Mouse (Mus musculus) bone marrow, adult 2 months (tissue): ENCODE measurements around the gene Zfp260. TPM values are rescaled to one million over a fixed set of nuclear protein-coding genes. Genes with fewer than 3 reads are reported as not detected.

ENCODE experiments used
- H3K27ac ChIP-seq: fragments of 200-500 bp; 2 replicates; pipeline ENCODE4 v1.5.1; 2012; ENCODE audit warnings: low read depth, mild to moderate bottlenecking, control low read depth, inconsistent platforms, low read length; ENCODE audit not compliant: control insufficient read depth, poor library complexity, insufficient read depth
- H3K4me1 ChIP-seq: fragments of 200-500 bp; 2 replicates; pipeline ENCODE4 v1.6.1; 2011; ENCODE audit warnings: low read length; ENCODE audit not compliant: control insufficient read depth, insufficient read depth
- H3K4me3 ChIP-seq: fragments of 200-500 bp; replicated peaks from 2 replicates; pipeline ENCODE3; 2011; ENCODE audit warnings: mild to moderate bottlenecking, low read depth, low read length, control low read depth; ENCODE audit not compliant: control insufficient read depth
- CTCF ChIP-seq: fragments of 200-500 bp; IDR thresholded peaks from 2 replicates; pipeline ENCODE4 v1.5.1; 2011; ENCODE audit warnings: low read length, control low read depth; ENCODE audit not compliant: control insufficient read depth, insufficient read depth
- POLR2A ChIP-seq: fragments of 200-500 bp; IDR thresholded peaks from 2 replicates; pipeline ENCODE4 v1.6.1; 2011; ENCODE audit warnings: low read depth, mild to moderate bottlenecking, control low read depth, low read length, borderline replicate concordance; ENCODE audit not compliant: control insufficient read depth
- WGBS: fragments of 180-500 bp; shearing (Covaris S2); methylation state at CpG from one replicate; pipeline ENCODE4 v1.1.7; 2018; 5-methylcytosine and 5-hydroxymethylcytosine counted together
- polyA plus RNA-seq: library from polyadenylated mRNA; stranded (reverse); fragments of >200 nt; gene quantifications from 2 replicates; pipeline ENCODE4 v1.2.4, GENCODE M21; 2011; ENCODE audit warnings: low replicate concordance; ENCODE audit not compliant: missing spikeins, insufficient read depth, insufficient read length

The Zfp260 gene
- polyA plus RNA-seq, 1 experiment, result 27.6 TPM

GRCm38 (mm10) chr7:30136826-30137225, 42.2 kb downstream of the Zfp260 start:
- 95% methylated on average over 10 of the region's 10 CpGs for WGBS

GRCm38 (mm10) chr7:30143170-30143554, 48.6 kb downstream of the Zfp260 start:
- Histone ChIP-seq H3K27ac (no peak overlapping the region), H3K4me3 (peak overlapping the region; percentile 41)
- 13% methylated on average over 8 of the region's 8 CpGs for WGBS

More at GRCm38 (mm10) chr7:30136826-30137225, 42.2 kb downstream of the Zfp260 start:
- Histone ChIP-seq H3K27ac (no peak overlapping the region), H3K4me3 (no peak overlapping the region), H3K4me1 (no peaks in the 10 kb centered on the region)
- no peak for TF ChIP-seq CTCF
- TF ChIP-seq POLR2A, result no peak

GRCm38 (mm10) chr7:30143555-30144209, 49.1 kb downstream of the Zfp260 start:
- Histone ChIP-seq H3K27ac (no peak overlapping the region), H3K4me3 (peak overlapping the region; percentile 41), H3K4me1 (no peaks in the 10 kb centered on the region)
- WGBS, result 3% methylated on average over 35 of the region's 35 CpGs
- TF ChIP-seq CTCF (no peak), POLR2A (no peak)

More at GRCm38 (mm10) chr7:30143170-30143554, 48.6 kb downstream of the Zfp260 start:
- no peaks in the 10 kb centered on the region for H3K4me1 ChIP-seq
- no peak for TF ChIP-seq POLR2A
- TF ChIP-seq CTCF, result no peak

- 88% methylated on average over 5 of the region's 5 CpGs for WGBS
- Histone ChIP-seq H3K4me3 (no peak overlapping the region), H3K4me1 (no peaks in the 10 kb centered on the region), H3K27ac (no peak overlapping the region)
- TF ChIP-seq POLR2A (no peak), CTCF (no peak)
Measured at GRCm38 (mm10) chr7:30147011-30147410, 52.4 kb downstream of the Zfp260 start.

GRCm38 (mm10) chr7:30154040-30154439, 59.5 kb downstream of the Zfp260 start:
- H3K4me1 ChIP-seq, result no peaks in the 10 kb centered on the region
- TF ChIP-seq POLR2A (no peak), CTCF (no peak)
- no peak overlapping the region for H3K4me3 ChIP-seq
- no peak overlapping the region for H3K27ac ChIP-seq
- 79% methylated on average over 1 of the region's 1 CpGs for WGBS

GRCm38 (mm10) chr7:30155507-30155906, 60.9 kb downstream of the Zfp260 start:
- TF ChIP-seq CTCF (no peak), POLR2A (no peak)
- H3K4me3 ChIP-seq, result no peak overlapping the region
- 98% methylated on average over 3 of the region's 3 CpGs for WGBS
- no peaks in the 10 kb centered on the region for H3K4me1 ChIP-seq
- no peak overlapping the region for H3K27ac ChIP-seq

Other genes with a start within 250 kb of the Zfp260 start
- 0.34 and 6.7 TPM in 2 replicates for gene Zfp940, start 241.1 kb upstream of the Zfp260 start, polyA plus RNA-seq
- 0.79 and 5.3 TPM in 2 replicates for gene Zfp420, start 234.8 kb upstream of the Zfp260 start, polyA plus RNA-seq
- gene Zfp27, start 188.2 kb upstream of the Zfp260 start, polyA plus RNA-seq, result 0.97 and 3.4 TPM in 2 replicates
- gene Zfp383, start 186.6 kb upstream of the Zfp260 start, polyA plus RNA-seq, result 1.6 and 3.9 TPM in 2 replicates
- gene Zfp74, start 140.7 kb upstream of the Zfp260 start, polyA plus RNA-seq, result 1.2 and 3.2 TPM in 2 replicates
- gene Zfp568, start 110.8 kb upstream of the Zfp260 start, polyA plus RNA-seq, result 2.6 and 11.8 TPM in 2 replicates
- gene Zfp14, start 43.4 kb upstream of the Zfp260 start, polyA plus RNA-seq, result 0.52 and 0.66 TPM in 2 replicates
- 0.97 and 5.7 TPM in 2 replicates for gene Zfp82, start 21.9 kb upstream of the Zfp260 start, polyA plus RNA-seq
- not detected in 2 replicates for gene Gm26920, start 4.4 kb upstream of the Zfp260 start, polyA plus RNA-seq
- gene Zfp566, start 4.2 kb upstream of the Zfp260 start, polyA plus RNA-seq, result 2.0 and 5.9 TPM in 2 replicates
- 0.57 and 0.95 TPM in 2 replicates for gene Zfp382, start 27.2 kb downstream of the Zfp260 start, polyA plus RNA-seq
- 11.2 and 13.7 TPM in 2 replicates for gene Zfp146, start 75.0 kb downstream of the Zfp260 start, polyA plus RNA-seq
- 6.8 TPM in 1 of 2 replicates, not detected in the other for gene Cox7a1, start 89.4 kb downstream of the Zfp260 start, polyA plus RNA-seq
- gene Capns1, start 104.0 kb downstream of the Zfp260 start, polyA plus RNA-seq, result 120 and 171 TPM in 2 replicates
- 41.5 and 50.8 TPM in 2 replicates for gene Polr2i, start 137.2 kb downstream of the Zfp260 start, polyA plus RNA-seq
- gene Tbcb, start 137.5 kb downstream of the Zfp260 start, polyA plus RNA-seq, result 24.0 and 67.8 TPM in 2 replicates
- gene Ovol3, start 140.9 kb downstream of the Zfp260 start, polyA plus RNA-seq, result not detected in 2 replicates
- gene Thap8, start 185.3 kb downstream of the Zfp260 start, polyA plus RNA-seq, result not detected in 2 replicates
- 33.7 and 45.3 TPM in 2 replicates for gene Wdr62, start 185.6 kb downstream of the Zfp260 start, polyA plus RNA-seq
- gene Clip3, start 197.0 kb downstream of the Zfp260 start, polyA plus RNA-seq, result 3.2 and 3.5 TPM in 2 replicates
- 11.7 and 23.3 TPM in 2 replicates for gene Alkbh6, start 213.9 kb downstream of the Zfp260 start, polyA plus RNA-seq
- 1.3 and 8.9 TPM in 2 replicates for gene Syne4, start 220.0 kb downstream of the Zfp260 start, polyA plus RNA-seq
- gene E130208F15Rik, start 227.0 kb downstream of the Zfp260 start, polyA plus RNA-seq, result 0.56 TPM in 1 of 2 replicates, not detected in the other
- gene Sdhaf1, start 229.1 kb downstream of the Zfp260 start, polyA plus RNA-seq, result 6.3 and 10.1 TPM in 2 replicates